Mouse (Mus musculus) left cerebral cortex, postnatal 36 days (tissue): Measurements from ENCODE around the gene Ftsj3. TPM values are rescaled to one million over a fixed set of nuclear protein-coding genes. Genes with fewer than 3 reads are reported as not detected.

Experiments
- DNase-seq, 2 experiments: peaks; one replicate each; pipeline ENCODE4 v3.0.0; 2021 to 2022; ENCODE audit warnings: low spot score in 2 of 2, mixed read lengths in 1 of 2
- intact Hi-C: fragments of 180-260 bp; cut with DNase I; formaldehyde crosslinking; loops from one replicate; pipeline ENCODE4 v1.15.1; 2025
- total RNA-seq, 2 experiments: library from RNA; stranded (reverse); gene quantifications; 2 replicates each; pipeline ENCODE4 v1.2.3; 2021

The Ftsj3 gene
- 10 to 100 TPM; 26.0 to 29.8 TPM for total RNA-seq

- intact Hi-C loops: loop anchor here (5.0 kb wide), 1 partner anchor 39 kb away; the partner anchor contains the start of genes Ccdc47 and Ddx42
- DNase-seq: peak; percentile 97 to 98
Measured at GRCm38 (mm10) chr11:106255685-106256451, at the start of gene Ftsj3, which contains the start of gene Psmc5. Gene Ftsj3, minus strand, starts transcription at chr11:106256079. Gene Psmc5, plus strand, starts transcription at chr11:106256154.

- intact Hi-C loops: no loop called here
- DNase-seq: no peak
Measured at GRCm38 (mm10) chr11:106305348-106306064, 49.6 kb upstream of the Ftsj3 start.

GRCm38 (mm10) chr11:106302634-106303033, 46.8 kb upstream of the Ftsj3 start:
- peak; percentile 14 to 20 for DNase-seq
- intact Hi-C loops: loop anchor here (1.0 to 2.0 kb wide), 2 partner anchors 64 to 90 kb away; no protein-coding TSS in a partner anchor

GRCm38 (mm10) chr11:106301765-106302164, 45.9 kb upstream of the Ftsj3 start, which contains the start of gene Gh:
Gene Gh, minus strand, starts transcription at chr11:106301865.
- intact Hi-C loops: loop anchor here (1.0 to 2.0 kb wide), 2 partner anchors 65 to 91 kb away; no protein-coding TSS in a partner anchor
- no peak for DNase-seq

- intact Hi-C loops: no loop called here
- no peak for DNase-seq
Measured at GRCm38 (mm10) chr11:106291861-106292260, 36.0 kb upstream of the Ftsj3 start.

GRCm38 (mm10) chr11:106290376-106290775, 34.5 kb upstream of the Ftsj3 start:
- intact Hi-C loops: no loop called here
- DNase-seq: no peak

- DNase-seq: no peak
- intact Hi-C loops: no loop called here
Measured at GRCm38 (mm10) chr11:106289369-106289768, 33.5 kb upstream of the Ftsj3 start.

- intact Hi-C loops: no loop called here
- no peak for DNase-seq
Measured at GRCm38 (mm10) chr11:106286987-106287386, 31.1 kb upstream of the Ftsj3 start.

GRCm38 (mm10) chr11:106286206-106286605, 30.3 kb upstream of the Ftsj3 start:
- no peak for DNase-seq
- intact Hi-C loops: no loop called here

- intact Hi-C loops: no loop called here
- no peak for DNase-seq
Measured at GRCm38 (mm10) chr11:106284126-106284525, 28.2 kb upstream of the Ftsj3 start.

- no peak for DNase-seq
- intact Hi-C loops: no loop called here
Measured at GRCm38 (mm10) chr11:106283371-106283770, 27.5 kb upstream of the Ftsj3 start.

- intact Hi-C loops: no loop called here
- DNase-seq: no peak
Measured at GRCm38 (mm10) chr11:106282452-106282851, 26.6 kb upstream of the Ftsj3 start.

- intact Hi-C loops: no loop called here
- DNase-seq: peak; percentile 90 to 91
Measured at GRCm38 (mm10) chr11:106276454-106276853, 20.6 kb upstream of the Ftsj3 start, which contains the start of gene Tcam1. Gene Tcam1, plus strand, starts transcription at chr11:106276672.

GRCm38 (mm10) chr11:106274971-106275411, 19.1 kb upstream of the Ftsj3 start:
- intact Hi-C loops: no loop called here

GRCm38 (mm10) chr11:106274374-106274773, 18.5 kb upstream of the Ftsj3 start:
- intact Hi-C loops: no loop called here

More at GRCm38 (mm10) chr11:106274971-106275411, 19.1 kb upstream of the Ftsj3 start:
- no peak for DNase-seq

GRCm38 (mm10) chr11:106273811-106274210, 17.9 kb upstream of the Ftsj3 start:
- DNase-seq: no peak
- intact Hi-C loops: no loop called here

More at GRCm38 (mm10) chr11:106274374-106274773, 18.5 kb upstream of the Ftsj3 start:
- no peak for DNase-seq

- intact Hi-C loops: no loop called here
- DNase-seq: no peak
Measured at GRCm38 (mm10) chr11:106273311-106273684, 17.4 kb upstream of the Ftsj3 start.

- DNase-seq: peak; percentile 98 to 99
- intact Hi-C loops: no loop called here
Measured at GRCm38 (mm10) chr11:106272644-106273310, 16.9 kb upstream of the Ftsj3 start, which contains the start of gene Smarcd2. Gene Smarcd2, minus strand, starts transcription at chr11:106272972.

GRCm38 (mm10) chr11:106271794-106272643, 16.1 kb upstream of the Ftsj3 start:
- intact Hi-C loops: no loop called here
- DNase-seq: peak in 1 of 2 experiments; percentile 54
